Mouse (Mus musculus) heart, postnatal 0 days (tissue): Measurements from ENCODE around the gene Gm20503.

Experiments
- CTCF ChIP-seq: IDR thresholded peaks from 2 replicates; pipeline ENCODE4 v1.5.1; 2016; ENCODE audit warnings: antibody characterized with exemption, control low read depth, low read depth
- EP300 ChIP-seq: IDR thresholded peaks from 2 replicates; pipeline ENCODE4 v1.6.1; 2016; ENCODE audit warnings: antibody characterized with exemption, low read depth

- no peak for TF ChIP-seq CTCF
- TF ChIP-seq EP300: no peak
Measured at GRCm38 (mm10) chr4:59037525-59037924, 34.5 kb downstream of the Gm20503 start.
